Mouse (Mus musculus) thymus, adult 2 months (tissue): ENCODE data around the gene Fggy.

Experiments
- CTCF ChIP-seq: fragments of 200-500 bp; IDR thresholded peaks from 2 replicates; pipeline ENCODE4 v1.5.1; 2012; ENCODE audit warnings: mild to moderate bottlenecking, control low read depth, low read length, moderate library complexity, borderline replicate concordance; ENCODE audit not compliant: control insufficient read depth, poor library complexity, insufficient read depth; ENCODE audit errors: extremely low read depth
- POLR2A ChIP-seq: fragments of 200-500 bp; IDR thresholded peaks from 2 replicates; pipeline ENCODE4 v1.6.1; 2012; ENCODE audit warnings: mild to moderate bottlenecking, low read length, control low read depth, moderate library complexity; ENCODE audit not compliant: control insufficient read depth, poor library complexity, insufficient read depth; ENCODE audit errors: extremely low read depth

DNA sequence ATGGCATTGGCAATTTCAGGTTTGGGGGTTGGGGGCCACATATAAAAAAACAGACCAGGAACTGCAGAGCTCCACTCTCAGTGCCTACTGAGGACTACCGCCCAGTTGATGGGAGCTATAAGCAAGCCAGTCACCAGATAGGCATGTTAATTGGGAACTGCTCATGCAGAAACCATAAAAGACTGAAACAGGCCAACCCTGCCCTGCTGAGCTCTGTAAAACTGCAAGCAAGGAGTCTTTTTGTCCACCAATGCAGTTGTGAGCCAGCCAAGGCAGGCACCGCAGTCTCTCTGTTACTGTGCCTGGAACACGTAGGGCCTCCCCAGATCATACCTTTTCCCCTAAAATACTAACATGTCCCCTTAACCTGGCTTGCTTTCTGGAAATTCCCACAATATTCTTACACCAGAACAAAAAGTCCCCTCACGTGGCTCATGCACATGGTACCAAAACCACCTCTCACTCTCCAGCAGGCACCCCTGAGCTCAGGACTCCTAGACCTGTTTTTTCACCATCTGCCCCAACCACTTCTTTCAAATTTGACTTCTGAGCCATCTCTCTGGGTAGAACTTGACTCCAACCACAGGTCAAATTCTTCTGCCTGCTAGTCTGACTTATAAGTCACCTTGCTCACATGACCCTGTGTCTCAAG, 377.2 kb downstream of the Fggy start:
- TF ChIP-seq POLR2A = no peak
- no peak for TF ChIP-seq CTCF
